Mouse (Mus musculus) CH12.LX (cell line): ENCODE results near the gene Smim20. TPM values are rescaled to one million over a fixed set of nuclear protein-coding genes. Genes with fewer than 3 reads are reported as not detected.

Experiments
- DNase-seq: peaks from one replicate; pipeline ENCODE4 v3.0.0-alpha.2; 2013; ENCODE audit errors: extremely low read depth
- H3K27ac ChIP-seq: 2 replicates; pipeline ENCODE4 v1.5.1; 2012; ENCODE audit warnings: low read depth, mild to moderate bottlenecking, control low read depth, moderate library complexity; ENCODE audit not compliant: insufficient read depth
- H3K27me3 ChIP-seq: replicated peaks from 2 replicates; pipeline ENCODE3; 2012; ENCODE audit warnings: inconsistent platforms
- H3K36me3 ChIP-seq, 2 experiments: replicated peaks in 1 of 2; 2 replicates each; pipeline versions ENCODE3 to v1.6.1; 2012; ENCODE audit warnings: inconsistent platforms in 1 of 2, low read length in 1 of 2, mild to moderate bottlenecking in 1 of 2, mixed read lengths in 1 of 2, moderate library complexity in 1 of 2; ENCODE audit not compliant: control insufficient read depth in 1 of 2, insufficient read depth in 1 of 2
- H3K4me1 ChIP-seq, 2 experiments: 2 replicates each; pipeline ENCODE4 v1.6.1; 2012; ENCODE audit warnings: inconsistent platforms in 1 of 2, moderate library complexity in 1 of 2; ENCODE audit not compliant: insufficient read depth in 2 of 2, control insufficient read depth in 1 of 2
- H3K4me2 ChIP-seq: 2 replicates; pipeline ENCODE4 v1.6.1; 2012; ENCODE audit warnings: low read depth, mild to moderate bottlenecking, control low read depth; ENCODE audit not compliant: poor library complexity, insufficient read depth, severe bottlenecking
- H3K4me3 ChIP-seq, 3 experiments: fragments of 150-350 bp in 1 of 3; sonication (generic) in 1 of 3; replicated peaks in 1 of 3; 2 replicates each; pipeline versions ENCODE3 to v1.5.1; 2011 to 2012; ENCODE audit warnings: low read depth in 2 of 3, low read length in 2 of 3, mild to moderate bottlenecking in 2 of 3, moderate library complexity in 2 of 3, control low read depth in 1 of 3, improper control_type of control experiment in 1 of 3, inconsistent platforms in 1 of 3, mixed read lengths in 1 of 3; ENCODE audit not compliant: poor library complexity in 1 of 3
- H3K79me2 ChIP-seq: replicated peaks from 2 replicates; pipeline ENCODE4 v1.6.1; 2012; ENCODE audit warnings: mild to moderate bottlenecking, moderate library complexity; ENCODE audit not compliant: control insufficient read depth, poor library complexity, insufficient read depth, severe bottlenecking; ENCODE audit errors: extremely low read depth
- H3K9ac ChIP-seq: 2 replicates; pipeline ENCODE4 v1.6.1; 2012; ENCODE audit warnings: low read depth, mild to moderate bottlenecking, control low read depth, moderate library complexity; ENCODE audit not compliant: insufficient read depth
- H3K9me3 ChIP-seq: replicated peaks from 2 replicates; pipeline ENCODE3; 2012; ENCODE audit warnings: low read length, inconsistent platforms, mixed read lengths
- BHLHE40 ChIP-seq: IDR thresholded peaks from 2 replicates; pipeline ENCODE4 v1.6.1; 2011; ENCODE audit warnings: mild to moderate bottlenecking, low read depth, low read length, improper control_type of control experiment
- CHD1 ChIP-seq: IDR thresholded peaks from 2 replicates; pipeline ENCODE4 v1.6.1; 2012; ENCODE audit warnings: low read depth, low read length, improper control_type of control experiment, inconsistent platforms
- EP300 ChIP-seq: IDR thresholded peaks from 2 replicates; pipeline ENCODE4 v1.6.1; 2011; ENCODE audit warnings: low read length, improper control_type of control experiment
- GABPA ChIP-seq: IDR thresholded peaks from 2 replicates; pipeline ENCODE4 v1.6.1; 2012; ENCODE audit warnings: low read depth, low read length, improper control_type of control experiment, inconsistent platforms; ENCODE audit not compliant: insufficient replicate concordance
- JUND ChIP-seq: conservative IDR thresholded peaks from 2 replicates; pipeline ENCODE4 v1.6.1; 2011; ENCODE audit warnings: low read depth, low read length, improper control_type of control experiment
- KAT2A ChIP-seq: IDR thresholded peaks from 2 replicates; pipeline ENCODE4 v1.6.1; 2012; ENCODE audit warnings: low read length, improper control_type of control experiment, inconsistent platforms; ENCODE audit not compliant: insufficient replicate concordance
- MAX ChIP-seq: IDR thresholded peaks from 2 replicates; pipeline ENCODE4 v1.6.1; 2011; ENCODE audit warnings: low read length, improper control_type of control experiment
- MAZ ChIP-seq: IDR thresholded peaks from 2 replicates; pipeline ENCODE4 v1.6.1; 2012; ENCODE audit warnings: low read depth, mild to moderate bottlenecking, inconsistent platforms, low read length, improper control_type of control experiment, moderate library complexity
- MXI1 ChIP-seq: IDR thresholded peaks from 2 replicates; pipeline ENCODE4 v1.6.1; 2011; ENCODE audit warnings: mild to moderate bottlenecking, low read depth, low read length, improper control_type of control experiment
- PAX5 ChIP-seq: IDR thresholded peaks from 2 replicates; pipeline ENCODE4 v1.6.1; 2012; ENCODE audit warnings: low read length, inconsistent platforms, mixed read lengths
- POLR2AphosphoS2 ChIP-seq: IDR thresholded peaks from 2 replicates; pipeline ENCODE4 v1.6.1; 2011; ENCODE audit warnings: low read depth, low read length, improper control_type of control experiment
- RCOR1 ChIP-seq: conservative IDR thresholded peaks from 2 replicates; pipeline ENCODE4 v1.6.1; 2012; ENCODE audit warnings: low read depth, mild to moderate bottlenecking, inconsistent platforms, low read length, improper control_type of control experiment
- TCF12 ChIP-seq: IDR thresholded peaks from 2 replicates; pipeline ENCODE4 v1.6.1; 2014; ENCODE audit warnings: low read depth, mild to moderate bottlenecking, inconsistent platforms, low read length, improper control_type of control experiment
- USF2 ChIP-seq: conservative IDR thresholded peaks from 2 replicates; pipeline ENCODE4 v1.6.1; 2011; ENCODE audit warnings: low read depth, low read length, improper control_type of control experiment
- ZC3H11A ChIP-seq: IDR thresholded peaks from 2 replicates; pipeline ENCODE4 v1.6.1; 2012; ENCODE audit warnings: low read depth, mild to moderate bottlenecking, inconsistent platforms, low read length, improper control_type of control experiment
- ZMIZ1 ChIP-seq: IDR thresholded peaks from 2 replicates; pipeline ENCODE4 v1.6.1; 2012; ENCODE audit warnings: low read depth, mild to moderate bottlenecking, inconsistent platforms, low read length, improper control_type of control experiment
- dilution Hi-C: fragments of 300-500 bp; cut with MboI; formaldehyde crosslinking; loops from 2 replicates; pipeline ENCODE4 v1.14.3; 2020; ENCODE audit warnings: low sequenced_read_pairs; ENCODE audit not compliant: extremely low pct_unique_long_range_greater_than_20kb, extremely low pct_ligation_motif_present
- in situ Hi-C: fragments of 300-500 bp; cut with MboI; formaldehyde crosslinking; loops from 3 replicates; pipeline ENCODE4 v1.14.3; 2019; ENCODE audit warnings: low sequenced_read_pairs, low pct_ligation_motif_present, low pct_unique_long_range_greater_than_20kb, mixed read lengths
- polyA plus RNA-seq: library from polyadenylated mRNA; unstranded; fragments of >175 nt; gene quantifications from 2 replicates; pipeline ENCODE4 v1.2.1, GENCODE M21; 2012; ENCODE audit warnings: low read depth; ENCODE audit not compliant: insufficient read length
- total RNA-seq, 2 experiments: library from RNA; depleted of rRNA; stranded (reverse); fragments of 300-350 nt in 1 of 2; fragments of >200 nt in 1 of 2; gene quantifications; 2 replicates each; pipeline ENCODE4 v1.2.3; 2012 to 2014

Smim20 gene
- total and polyA plus RNA-seq, 3 experiments, result 52.1 to 93.5 (median 54.3) TPM

DNA sequence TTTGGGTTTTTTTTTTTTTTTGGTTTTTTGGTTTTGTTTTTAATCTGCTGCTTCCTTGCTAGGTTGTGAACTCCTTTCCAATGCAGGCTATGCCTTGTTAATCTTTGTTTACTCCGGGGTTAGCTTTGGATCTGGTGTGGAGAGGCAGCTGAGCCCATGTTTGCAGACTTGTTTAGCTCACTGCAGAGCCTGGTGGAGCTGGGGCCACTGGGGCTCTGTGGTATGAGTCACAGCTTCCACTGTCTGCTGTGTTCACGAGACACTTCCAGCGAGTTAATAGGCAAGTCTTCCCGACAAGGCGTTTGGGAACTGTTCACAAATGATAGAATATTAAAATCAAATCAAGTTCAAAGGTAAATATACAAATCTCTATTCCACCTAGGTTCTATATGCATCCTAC is 30.7 kb upstream of the Smim20 start:
- dilution Hi-C loops, result no loop called here
- Histone ChIP-seq H3K9me3 (peaks cover 6% of the 10 kb centered on the region), H3K79me2 (no peaks in the 10 kb centered on the region), H3K4me1 (peaks cover 3 to 24% of the 10 kb centered on the region in 2 experiments), H3K36me3 (no peaks in the 10 kb centered on the region), H3K4me2 (no peak overlapping the region), H3K4me3 (no peak overlapping the region), H3K27ac (no peak overlapping the region), H3K27me3 (no peaks in the 10 kb centered on the region), H3K9ac (no peak overlapping the region)
- TF ChIP-seq PAX5, result no peak
- TF ChIP-seq BHLHE40, result peak; percentile 44
- in situ Hi-C loops, result no loop called here
- DNase-seq, result peak; percentile 16

DNA sequence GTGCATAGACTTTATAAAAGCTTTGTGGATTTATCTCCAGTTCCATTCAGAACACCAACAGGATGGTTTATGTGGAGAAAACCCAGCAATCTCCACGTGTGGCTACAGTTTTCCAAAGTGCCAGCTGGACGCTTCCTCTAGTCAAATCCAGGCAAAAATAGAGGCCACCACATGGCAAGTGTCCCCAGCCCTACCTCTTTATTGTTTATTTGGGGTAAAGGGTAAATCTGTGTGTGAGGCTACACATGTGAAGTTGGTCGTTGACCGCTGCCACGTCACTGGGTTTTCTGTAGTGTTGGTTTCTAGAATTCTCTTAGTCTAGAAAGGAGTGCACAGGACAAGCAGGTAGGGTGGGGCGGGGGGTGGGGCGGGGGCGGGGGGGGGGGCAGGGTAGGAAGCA is 30.1 kb upstream of the Smim20 start:
- Histone ChIP-seq H3K4me1 (peaks cover 3 to 26% of the 10 kb centered on the region in 2 experiments), H3K4me2 (no peak overlapping the region), H3K9ac (no peak overlapping the region), H3K27me3 (no peaks in the 10 kb centered on the region), H3K27ac (no peak overlapping the region), H3K4me3 (no peak overlapping the region), H3K36me3 (no peaks in the 10 kb centered on the region), H3K9me3 (peaks cover 3% of the 10 kb centered on the region), H3K79me2 (no peaks in the 10 kb centered on the region)
- dilution Hi-C loops (no loop called here), in situ Hi-C loops (no loop called here)
- TF ChIP-seq RCOR1 (no peak), TCF12 (no peak), BHLHE40 (no peak), JUND (no peak), MXI1 (no peak), MAZ (no peak), GABPA (no peak), KAT2A (no peak)
- DNase-seq, result no peak

DNA sequence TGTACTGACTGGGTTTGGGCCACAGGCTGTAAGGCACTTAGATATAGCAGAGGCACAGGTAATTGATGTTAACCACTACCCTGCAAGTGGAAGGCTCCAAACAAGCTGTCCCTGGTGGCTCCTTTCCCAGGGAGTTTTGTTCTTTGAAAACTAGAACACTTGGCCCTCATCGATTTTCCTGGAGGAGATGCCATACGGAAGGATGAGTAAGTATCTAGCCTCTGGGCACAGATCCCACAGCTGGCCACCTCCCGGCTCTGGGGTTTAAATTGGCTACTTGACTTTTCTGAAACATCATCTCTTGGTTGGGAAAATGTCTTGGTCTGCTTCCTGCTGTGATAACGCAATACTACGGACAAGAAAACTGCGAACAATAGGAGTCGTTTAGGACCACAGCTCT is 28.1 kb upstream of the Smim20 start:
- no peak for TF ChIP-seq MAX
- TF ChIP-seq USF2, result no peak
- no peak for TF ChIP-seq BHLHE40
- TF ChIP-seq ZC3H11A, result no peak
- TF ChIP-seq EP300, result no peak
- no peak for TF ChIP-seq POLR2AphosphoS2
- no peak for TF ChIP-seq CHD1
- TF ChIP-seq ZMIZ1, result no peak
- no peaks in the 10 kb centered on the region for H3K27me3 ChIP-seq

More for the DNA sequence above, 28.1 kb upstream of the Smim20 start:
- H3K4me3 ChIP-seq, result no peak overlapping the region
- H3K4me2 ChIP-seq, result no peak overlapping the region
- no peak overlapping the region for H3K27ac ChIP-seq
- H3K9me3 ChIP-seq, result no peaks in the 10 kb centered on the region
- in situ Hi-C loops (no loop called here), dilution Hi-C loops (no loop called here)
- DNase-seq, result no peak
- no peaks in the 10 kb centered on the region for H3K79me2 ChIP-seq
- peaks cover 6 to 32% of the 10 kb centered on the region in 2 experiments for H3K4me1 ChIP-seq
- H3K36me3 ChIP-seq, result no peaks in the 10 kb centered on the region
- no peak overlapping the region for H3K9ac ChIP-seq
